Mouse (Mus musculus): Measurements from ENCODE around the gene Gm37240.

- TF ChIP-seq CTCF (IDR thresholded peaks at IDR 0.05; ENCODE audit: borderline replicate concordance, extremely low read depth, insufficient read depth, insufficient read length) (peak; percentile 55; the same call in 1 of the 2 replicates), POLR2A (IDR thresholded peaks at IDR 0.05; ENCODE audit: borderline replicate concordance, extremely low read depth, insufficient read depth, insufficient read length, poor library complexity, severe bottlenecking) (no peak)
Measured at GRCm38 (mm10) chr3:85571276-85571675, 316.0 kb downstream of the Gm37240 start.
